Mouse (Mus musculus) adrenal gland, adult (tissue): ENCODE results near the gene Gm49721.
A peak's percentile ranks its signal among the peaks of the same experiment; 100 is the strongest.
"Not testable (repeated sequence)": the region's sequence is repeated elsewhere in the genome, so short reads cannot be mapped to it uniquely, and the experiment has no call there.

Source experiments
- DNase-seq, 2 experiments: peaks; one replicate each; pipeline ENCODE4 v3.0.0; 2022 to 2023; ENCODE audit warnings: low spot score in 1 of 2; ENCODE audit not compliant: inconsistent age in 2 of 2

Gm49721 gene

DNA sequence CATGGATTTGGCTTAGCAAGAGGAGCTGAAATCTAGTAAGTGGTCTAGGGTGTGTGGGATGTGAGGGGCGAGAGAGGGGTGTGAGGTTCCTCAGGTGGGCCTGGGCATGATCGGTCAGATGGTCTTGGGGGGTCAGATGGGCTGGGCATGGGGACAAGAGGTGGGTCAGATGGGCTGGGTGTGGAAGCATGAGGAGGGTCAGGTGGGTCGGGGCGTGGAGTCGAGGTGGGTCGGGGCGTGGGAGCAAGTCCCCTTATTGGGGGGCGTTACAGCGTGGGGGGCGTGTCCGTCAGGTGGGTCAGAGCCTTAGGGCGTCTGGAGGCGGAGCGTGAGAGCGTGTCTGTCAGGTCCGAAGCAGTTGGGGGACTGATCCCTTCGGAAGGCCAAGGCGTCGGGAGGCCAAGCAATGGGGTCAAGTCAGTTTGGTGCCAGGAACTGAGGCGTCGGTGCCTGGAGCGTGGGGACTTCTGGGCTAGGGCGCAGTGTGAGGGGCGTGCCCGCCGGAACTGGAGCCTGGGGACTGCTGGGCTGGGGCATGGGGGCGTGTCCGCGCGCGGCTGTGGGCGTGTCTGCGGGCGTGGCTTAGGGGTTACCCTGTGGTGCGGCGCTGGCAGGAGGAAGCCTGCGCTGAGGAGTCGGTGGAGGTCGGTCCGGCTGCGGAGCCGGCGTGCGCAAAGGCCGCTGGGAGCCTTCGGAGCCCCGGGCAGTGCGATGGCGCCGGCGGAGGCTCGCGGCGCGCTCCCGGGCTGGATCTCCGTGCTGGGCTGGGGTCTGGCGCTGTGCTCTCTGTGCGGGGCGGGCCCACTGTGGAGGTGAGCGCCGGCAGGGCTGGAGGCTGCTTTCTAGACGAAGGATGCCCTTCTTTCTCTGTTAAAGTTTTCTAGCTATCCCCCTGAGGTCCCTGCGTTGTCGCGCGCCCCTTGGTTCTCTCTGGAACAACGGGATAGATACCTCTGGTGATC lies at the start of gene Gm49721:
Gene Gm49721 (plus strand): TSS at position 618 of the 962 bp plus-strand sequence.
- DNase-seq: peak; percentile 88 to 95

DNA sequence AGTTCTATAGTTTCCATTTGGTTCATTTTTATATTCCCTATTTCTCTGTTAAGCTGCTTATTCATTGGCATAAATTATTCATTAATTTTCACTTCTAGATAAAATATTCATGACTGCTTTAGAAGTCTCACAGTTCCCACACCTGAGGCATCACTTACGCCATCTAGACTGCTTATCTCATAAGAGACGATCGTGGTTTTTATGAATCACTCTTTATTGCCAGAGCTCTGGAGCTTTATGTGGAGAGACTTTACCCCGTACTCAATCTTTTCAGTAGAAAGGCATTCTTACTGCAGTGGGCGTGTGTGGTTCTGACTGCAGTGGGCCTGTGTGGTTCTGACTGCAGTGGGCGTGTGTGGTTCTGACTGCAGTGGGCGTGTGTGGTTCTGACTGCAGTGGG lies 47.1 kb upstream of the Gm49721 start:
- DNase-seq: not testable (repeated sequence)

DNA sequence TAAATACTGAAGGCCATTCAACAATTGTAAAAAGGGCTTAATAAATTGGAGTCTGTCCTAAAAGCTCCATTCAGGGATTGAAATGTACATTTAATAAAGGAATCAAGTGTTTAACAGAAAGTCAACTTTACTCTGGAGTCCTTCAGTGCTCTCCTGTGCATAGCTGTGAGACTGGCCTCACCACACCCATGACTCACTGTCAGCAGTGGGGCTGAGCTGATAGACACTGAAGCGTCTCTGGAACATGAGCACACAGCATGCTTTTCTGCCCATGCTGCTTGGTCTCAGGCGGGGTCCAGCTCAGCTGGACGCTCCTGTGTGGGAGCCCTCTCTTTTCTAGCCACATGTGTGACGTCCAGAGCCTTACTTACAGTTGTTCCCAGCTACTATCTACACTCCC lies 36.1 kb upstream of the Gm49721 start:
- DNase-seq: not testable (repeated sequence)

DNA sequence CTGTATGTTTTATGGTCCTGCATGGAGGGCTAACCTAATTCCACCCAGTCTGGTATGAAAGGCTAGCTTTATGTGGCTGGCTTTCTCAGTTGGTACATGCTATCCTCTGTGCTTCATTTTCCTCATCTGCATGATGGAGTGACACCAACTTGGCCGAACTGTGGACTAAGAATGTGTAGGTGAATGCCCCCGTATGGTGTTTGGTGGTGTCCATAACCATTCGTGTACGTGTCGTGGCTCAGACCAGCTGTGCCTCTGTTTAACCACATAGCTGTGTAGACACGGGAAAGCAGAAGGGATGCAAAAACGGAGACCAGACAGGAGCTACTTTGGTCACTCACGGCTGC lies 31.1 kb upstream of the Gm49721 start:
- DNase-seq: not testable (repeated sequence)

DNA sequence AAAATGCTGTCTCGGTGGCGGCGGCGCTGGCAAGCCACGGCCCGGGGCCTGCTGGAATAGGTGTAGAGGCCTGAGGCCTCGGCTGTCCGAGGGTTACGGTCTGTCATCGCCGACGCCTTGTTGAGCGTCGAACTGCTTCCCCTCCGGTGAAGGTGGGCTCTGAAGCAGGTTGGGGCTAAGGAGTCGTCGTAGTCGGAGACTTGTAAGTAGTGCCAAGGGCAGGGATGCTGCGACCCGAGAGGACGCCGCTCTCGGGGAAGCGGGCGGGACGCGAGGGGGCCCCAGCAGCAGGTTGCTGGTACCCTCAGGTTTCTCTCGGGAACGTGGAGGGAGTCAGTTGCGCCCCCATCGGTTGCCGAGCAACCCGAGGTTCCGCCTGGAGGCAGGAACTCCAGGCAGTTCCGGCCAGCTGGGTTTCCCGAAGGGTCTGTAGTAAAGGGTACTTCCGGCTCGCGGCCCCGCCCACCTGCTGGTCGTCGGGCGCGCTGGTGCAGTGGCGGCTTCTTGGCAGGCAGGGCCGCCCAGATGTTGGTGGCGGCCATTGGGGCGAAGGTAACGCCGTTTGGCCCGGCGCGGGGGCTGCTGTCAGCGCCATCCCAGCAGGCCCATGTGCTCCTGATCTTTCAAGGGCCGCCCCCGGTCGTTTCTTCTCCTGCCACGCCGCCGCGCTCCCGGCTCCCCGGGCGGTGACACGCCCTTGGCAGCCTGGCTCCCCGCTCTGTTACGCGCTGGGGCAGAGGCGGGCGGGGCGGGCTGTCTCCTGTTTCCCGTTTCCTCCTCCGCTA lies 30.5 kb upstream of the Gm49721 start, which contains the start of gene Rsph3b:
Gene Rsph3b (minus strand): TSS at position 699 of the 785 bp plus-strand sequence.
- DNase-seq: peak; percentile 91 to 97

DNA sequence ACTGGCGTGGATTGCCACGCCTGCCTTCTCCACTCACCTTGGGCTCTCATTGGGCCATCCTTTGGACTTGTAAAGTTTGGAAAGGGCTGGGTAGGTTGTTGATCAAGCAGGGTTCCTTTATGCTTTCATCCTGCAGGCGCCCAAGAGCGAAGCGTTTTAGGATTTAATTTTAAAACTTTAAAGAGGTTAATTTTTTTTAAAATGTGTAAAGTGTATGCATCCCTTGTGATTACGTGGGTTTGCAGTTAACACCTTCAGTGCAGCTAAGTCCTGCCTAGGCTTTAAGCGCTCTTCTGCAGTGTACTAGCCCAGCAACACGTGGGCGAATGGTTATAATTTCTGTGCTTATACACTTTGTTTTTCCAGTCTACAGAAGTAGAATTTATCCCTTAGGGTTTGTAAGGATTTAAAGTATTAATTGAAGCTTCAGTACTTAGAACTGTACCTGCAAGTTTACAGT lies 29.9 kb upstream of the Gm49721 start:
- DNase-seq: not testable (repeated sequence)

DNA sequence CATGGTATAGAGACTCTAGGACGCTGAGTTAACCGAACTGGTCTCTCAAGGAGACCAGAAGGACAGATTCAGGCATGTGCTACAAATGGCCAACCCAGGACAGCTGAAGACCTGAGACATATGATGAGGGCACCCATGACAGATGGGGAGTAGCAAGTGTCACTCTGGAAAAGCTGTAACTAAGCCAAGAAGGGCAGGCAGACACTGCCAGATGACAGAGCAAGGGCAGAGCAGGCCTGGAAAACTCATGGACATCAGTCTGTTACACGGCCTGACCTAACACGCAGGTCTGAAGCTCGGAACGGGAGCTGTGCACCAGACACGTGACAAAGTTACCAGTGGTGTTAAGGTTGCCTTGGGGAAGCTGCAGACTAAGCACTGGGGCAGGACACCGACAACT lies 19.8 kb upstream of the Gm49721 start:
- DNase-seq: peak in 1 of 2 experiments; percentile 64

DNA sequence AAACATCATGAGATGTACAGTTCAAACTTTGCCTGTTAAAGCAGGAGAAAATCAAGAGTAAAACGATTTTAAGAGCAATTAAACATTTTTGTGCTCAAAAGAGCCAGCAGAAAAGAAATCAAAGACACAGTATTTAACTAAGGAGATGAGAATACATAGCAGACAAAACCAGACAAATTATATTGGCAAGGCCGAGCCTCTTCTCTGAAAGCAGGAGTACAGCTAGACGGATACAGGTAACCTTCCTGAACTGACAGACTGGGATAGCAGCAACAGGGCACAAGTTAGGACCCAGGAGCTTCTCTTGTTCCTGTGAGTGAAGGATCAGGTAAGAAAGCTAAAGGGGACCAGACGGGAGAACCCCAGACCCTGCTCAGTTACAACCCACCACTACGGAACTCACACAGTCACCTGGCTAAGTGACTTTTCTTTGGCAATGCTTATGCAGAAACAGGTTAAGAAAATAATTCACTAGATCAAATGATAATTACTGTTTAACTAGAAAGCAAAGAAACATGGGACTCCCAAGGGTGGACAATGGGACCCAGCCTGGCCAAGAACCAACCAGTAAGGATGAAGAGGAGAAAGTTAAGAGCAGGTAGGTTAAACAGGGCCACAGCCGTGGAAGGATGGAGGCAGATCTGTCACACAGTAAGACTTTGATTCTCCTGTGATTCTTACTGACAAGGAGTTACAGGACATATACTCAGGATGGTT lies 19.0 kb upstream of the Gm49721 start:
- DNase-seq: peak in 1 of 2 experiments; percentile 61

DNA sequence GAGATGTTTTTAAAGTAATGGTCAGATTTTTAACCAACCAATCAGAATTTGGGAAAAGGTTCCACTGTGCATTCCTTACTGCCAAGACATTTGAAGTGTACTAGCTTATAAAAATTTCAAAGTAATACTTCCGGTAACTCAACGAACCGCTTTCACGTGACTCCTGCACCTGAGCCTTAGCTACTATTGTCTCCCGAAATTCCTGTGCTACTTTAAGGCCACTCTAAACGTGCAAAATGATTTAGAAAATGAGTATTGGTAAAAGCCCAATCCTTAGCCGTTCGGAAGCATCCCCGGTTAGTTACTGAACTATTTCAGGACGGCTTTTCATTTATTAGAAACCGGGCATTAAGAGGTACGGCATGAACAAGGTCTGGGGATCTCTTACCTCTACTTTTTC lies 18.4 kb upstream of the Gm49721 start:
- DNase-seq: peak in 1 of 2 experiments; percentile 41

DNA sequence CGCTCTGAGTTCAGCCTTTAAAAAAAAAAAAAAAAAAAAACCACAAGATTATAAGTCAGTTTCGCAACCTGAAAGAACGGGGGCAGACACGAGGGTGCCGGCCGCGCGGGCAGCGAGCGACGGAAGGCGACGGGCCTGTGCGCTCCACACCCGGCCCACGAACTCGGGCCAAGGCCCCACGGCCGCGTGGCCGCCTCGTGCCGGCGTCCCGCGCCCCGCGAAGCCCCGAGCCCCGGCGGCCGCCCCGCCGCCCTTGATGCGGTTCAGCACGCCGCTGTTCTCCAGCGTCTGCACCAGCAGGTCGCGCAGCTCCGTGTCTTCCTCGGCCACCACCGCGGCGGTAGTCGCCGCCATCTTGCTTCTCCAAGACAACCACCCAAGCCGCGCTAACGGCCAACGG lies 17.9 kb upstream of the Gm49721 start, which contains the start of gene Tagap1:
Gene Tagap1 (minus strand): TSS at position 381 of the 400 bp plus-strand sequence.
- DNase-seq: peak; percentile 76 to 90

DNA sequence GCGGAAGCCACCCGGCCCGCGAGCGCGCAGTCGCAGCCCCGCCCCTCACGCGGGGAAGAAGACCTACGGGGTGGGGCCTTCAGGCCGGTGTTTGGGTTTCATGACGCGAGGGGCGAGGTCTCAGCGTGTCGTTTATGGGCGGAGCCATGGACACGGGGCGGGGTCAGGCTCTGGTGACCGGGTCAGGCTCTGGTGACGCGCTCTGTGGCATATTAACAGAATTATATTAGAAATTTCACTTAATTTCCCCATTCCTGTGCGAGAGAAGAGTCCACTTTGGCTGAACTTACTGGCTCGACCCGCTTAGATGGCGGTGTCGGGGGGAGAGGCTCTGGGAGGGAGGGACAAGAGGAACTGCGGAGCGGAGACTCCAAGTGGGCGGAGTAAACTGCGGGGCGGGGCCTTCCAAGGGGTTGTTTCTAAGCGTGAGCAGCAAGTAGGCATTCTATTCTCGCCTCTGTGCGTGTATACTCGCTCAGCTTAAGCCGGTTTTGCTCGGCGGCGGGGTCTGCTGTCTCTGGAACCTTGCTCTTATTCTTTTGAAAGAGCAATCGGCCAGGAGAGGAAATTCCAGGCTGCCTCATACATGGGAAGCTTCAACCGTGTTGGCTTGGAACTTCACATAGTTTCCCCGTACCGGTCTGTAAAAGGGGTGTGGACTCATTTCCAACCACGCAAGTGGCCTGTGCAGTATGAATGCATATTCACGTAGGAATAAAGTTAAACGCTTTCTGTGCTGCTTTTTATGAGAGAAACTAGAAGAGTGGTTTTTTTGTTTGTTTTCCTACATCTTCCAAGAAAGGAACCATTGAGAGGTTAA lies 17.3 kb upstream of the Gm49721 start:
- DNase-seq: peak; percentile 59 to 90

DNA sequence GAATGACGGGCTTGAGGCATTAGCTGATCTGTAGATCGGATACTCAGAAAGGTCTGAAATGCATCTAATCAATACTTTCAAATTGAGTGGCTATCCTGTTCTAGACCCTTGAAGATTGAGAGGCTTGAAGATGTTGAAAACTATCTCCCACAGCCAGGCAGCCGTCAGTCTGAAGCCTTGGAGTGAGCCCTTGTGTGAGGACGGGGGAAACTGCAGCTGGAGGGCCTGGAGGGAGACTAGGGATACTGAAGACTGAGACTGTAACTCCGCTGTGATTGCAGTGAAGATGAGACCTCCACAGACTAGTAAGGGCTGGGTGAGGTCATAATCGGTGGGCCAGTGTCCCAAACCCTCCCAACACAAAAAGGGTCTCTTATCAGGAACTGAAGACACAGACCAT lies 16.4 kb upstream of the Gm49721 start:
- DNase-seq: not testable (repeated sequence)

DNA sequence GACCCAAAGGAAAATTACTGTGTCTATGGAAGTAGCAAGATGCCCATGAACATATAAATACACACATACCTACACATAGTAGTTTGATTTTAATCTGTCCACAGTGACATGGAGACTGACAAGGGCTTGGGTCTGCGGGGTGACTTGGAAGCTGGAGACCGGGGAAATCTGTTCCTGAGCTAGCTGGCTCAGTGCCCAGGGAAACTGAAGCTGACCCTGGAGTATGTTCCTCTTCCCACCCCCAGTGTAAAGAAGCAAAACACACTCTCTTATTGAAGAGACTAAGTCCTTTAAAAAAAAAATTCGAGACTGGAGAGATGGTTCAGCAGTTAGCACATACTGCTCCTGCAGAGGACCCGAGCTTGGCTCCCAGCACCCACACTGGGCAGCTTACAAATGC lies 15.8 kb upstream of the Gm49721 start:
- not testable (repeated sequence) for DNase-seq

DNA sequence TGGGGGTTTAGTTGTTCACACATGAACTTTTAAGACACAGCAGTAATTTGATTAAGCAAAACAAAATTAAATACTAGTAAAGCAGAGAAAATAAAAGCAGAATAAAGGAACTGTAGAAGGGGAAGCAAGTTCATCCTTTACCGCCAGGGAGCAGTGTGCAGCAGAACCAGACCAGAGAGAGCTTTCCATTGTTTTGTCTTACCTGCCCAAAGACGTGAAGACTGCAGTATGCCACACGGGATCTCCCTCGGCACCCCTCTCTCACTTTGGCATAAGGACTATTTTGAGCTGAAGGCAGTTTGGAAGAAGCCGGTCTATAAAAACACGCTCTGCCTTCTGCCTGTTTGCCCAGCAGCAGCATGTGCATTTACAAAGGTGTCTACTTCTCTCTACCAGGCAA lies 13.3 kb upstream of the Gm49721 start:
- peak in 1 of 2 experiments; percentile 65 for DNase-seq

DNA sequence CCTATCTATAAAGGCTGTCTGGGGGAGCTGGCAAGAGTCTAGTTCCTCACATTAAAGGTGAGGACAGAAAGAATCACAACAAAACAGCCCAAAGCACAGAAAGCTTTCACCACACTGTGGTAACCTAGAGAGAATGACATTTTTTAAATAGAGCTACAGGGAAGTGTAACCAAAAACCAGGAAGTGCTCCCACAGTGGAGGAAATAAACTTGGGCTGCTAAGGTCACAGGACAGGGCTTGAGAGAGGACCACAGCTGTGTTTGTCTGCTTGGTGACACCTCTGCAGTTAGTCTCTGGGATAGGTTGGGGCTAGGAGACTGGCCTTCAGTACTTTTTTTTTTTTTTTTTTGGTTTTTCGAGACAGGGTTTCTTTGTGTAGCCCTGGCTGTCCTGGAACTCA lies 11.0 kb upstream of the Gm49721 start:
- not testable (repeated sequence) for DNase-seq

DNA sequence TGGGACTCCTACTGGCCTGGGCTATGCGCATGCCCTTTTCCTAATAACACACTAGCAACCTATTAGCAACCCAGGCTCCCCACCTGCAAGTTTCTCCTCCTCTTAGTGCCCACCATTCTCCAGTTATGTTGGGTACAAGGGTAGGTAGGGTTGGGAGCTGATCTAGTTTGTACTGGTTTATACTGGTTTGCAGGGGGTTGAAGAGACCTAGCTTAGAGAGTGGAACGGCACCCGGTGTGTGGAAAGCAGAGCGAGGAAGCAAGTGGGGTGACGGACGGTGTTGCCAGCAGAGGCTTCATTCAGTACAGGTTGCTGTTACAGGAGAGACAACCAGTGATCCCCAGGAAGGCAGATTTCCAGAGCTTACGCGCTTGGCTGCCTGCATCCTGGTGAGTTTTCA lies 8.4 kb upstream of the Gm49721 start, which contains the start of gene Rnaset2b:
Gene Rnaset2b (plus strand): TSS at position 301 of the 400 bp plus-strand sequence.
- not testable (repeated sequence) for DNase-seq

DNA sequence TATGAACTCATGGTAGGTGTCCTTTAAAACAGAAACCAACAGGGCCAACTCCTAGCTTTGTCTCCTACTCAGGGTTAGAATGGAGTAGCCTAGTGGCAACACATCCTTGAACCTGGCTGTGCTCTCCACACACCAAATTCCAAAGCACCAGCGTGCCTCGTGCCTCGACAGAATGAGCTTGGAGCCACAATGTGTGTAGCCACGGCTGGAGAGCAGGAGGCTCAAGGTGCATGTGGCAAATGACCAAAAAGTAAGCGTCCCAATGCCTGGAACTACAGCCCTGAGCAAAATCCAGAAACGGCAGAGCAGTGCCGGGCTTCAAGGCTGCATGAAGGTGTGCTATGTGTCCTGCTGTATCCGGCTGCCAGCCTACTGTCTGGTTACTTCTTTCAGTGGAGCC lies 7.5 kb upstream of the Gm49721 start:
- not testable (repeated sequence) for DNase-seq

DNA sequence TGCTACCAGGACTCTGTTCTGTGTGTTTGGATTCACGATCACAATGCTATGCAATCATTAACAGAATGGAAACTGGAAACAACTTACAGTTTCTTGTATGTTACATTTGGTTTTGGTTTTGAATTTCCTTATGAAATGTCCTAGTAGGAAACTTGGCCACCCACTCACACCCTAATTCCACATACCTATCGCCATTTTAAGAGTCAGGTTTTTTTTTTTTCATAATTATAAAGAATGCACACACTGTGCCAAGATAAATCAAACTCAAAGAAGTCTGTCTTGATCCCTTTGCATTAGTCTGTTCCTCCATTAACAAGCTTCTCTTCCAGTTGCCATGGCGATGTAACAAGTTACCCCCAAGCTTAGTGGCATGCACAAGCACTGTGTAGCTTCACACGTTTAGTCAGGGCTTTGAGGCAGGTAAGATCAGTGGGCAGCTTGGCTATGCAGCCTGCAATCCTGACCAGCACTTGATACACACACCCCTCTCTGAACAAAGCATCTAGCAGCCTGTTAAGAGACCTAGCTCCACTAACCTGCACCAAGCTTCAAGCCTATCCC lies 5.8 kb upstream of the Gm49721 start:
- DNase-seq: not testable (repeated sequence)

DNA sequence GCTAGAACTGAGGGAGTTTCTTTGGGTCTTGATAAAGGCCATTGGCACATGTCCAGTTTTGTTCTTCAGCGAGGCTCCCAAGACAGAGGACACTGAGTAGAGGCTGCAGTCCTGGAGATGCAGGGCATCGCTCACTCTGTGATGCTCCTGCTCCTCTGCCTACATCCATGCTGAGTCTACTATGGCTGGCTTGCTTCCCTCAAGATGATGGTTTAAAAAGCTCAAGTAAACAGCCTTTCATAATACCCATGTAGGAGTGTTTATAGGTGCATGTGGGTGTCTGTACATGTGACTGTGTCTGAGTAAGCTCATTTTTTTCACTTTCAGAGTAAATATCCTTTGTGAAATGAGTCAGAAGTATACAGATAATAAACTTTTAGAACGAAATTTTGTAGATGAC lies 3.7 kb upstream of the Gm49721 start:
- not testable (repeated sequence) for DNase-seq
